Mouse (Mus musculus) hindbrain, embryonic 16.5 days (tissue): ENCODE results near the gene Atp6v0b. TPM values are rescaled to one million over a fixed set of nuclear protein-coding genes. Genes with fewer than 3 reads are reported as not detected.

Experiments used
- ATAC-seq: fragments of 200-750 bp; cut with Nextera tagmentation; 2 replicates; pipeline ENCODE4 v1.8.0; 2017; ENCODE audit warnings: moderate TSS enrichment, moderate library complexity
- H3K27ac ChIP-seq: fragments of 300-500 bp; sonication (generic); 2 replicates; pipeline ENCODE4 v1.5.1; 2014; ENCODE audit warnings: low read depth, mild to moderate bottlenecking, control low read depth, low read length, moderate library complexity
- H3K27me3 ChIP-seq: fragments of 300-500 bp; sonication (generic); replicated peaks from 2 replicates; pipeline ENCODE4 v1.6.1; 2014; ENCODE audit warnings: low read length; ENCODE audit not compliant: control insufficient read depth, insufficient read depth
- H3K36me3 ChIP-seq: fragments of 300-500 bp; sonication (generic); 2 replicates; pipeline ENCODE4 v1.6.1; 2014; ENCODE audit warnings: mild to moderate bottlenecking, low read length, moderate library complexity, mixed read lengths; ENCODE audit not compliant: control insufficient read depth, insufficient read depth
- H3K4me1 ChIP-seq: fragments of 300-500 bp; sonication (generic); 2 replicates; pipeline ENCODE4 v1.6.1; 2014; ENCODE audit warnings: low read depth, low read length; ENCODE audit not compliant: control insufficient read depth, insufficient read depth
- H3K4me2 ChIP-seq: fragments of 300-500 bp; sonication (generic); 2 replicates; pipeline ENCODE4 v1.6.1; 2014; ENCODE audit warnings: mild to moderate bottlenecking, low read length, control low read depth, moderate library complexity
- H3K4me3 ChIP-seq: fragments of 300-500 bp; sonication (generic); 2 replicates; pipeline ENCODE4 v1.5.1; 2014; ENCODE audit warnings: mild to moderate bottlenecking, low read length, control low read depth, moderate library complexity
- H3K9ac ChIP-seq: fragments of 300-500 bp; sonication (generic); 2 replicates; pipeline ENCODE4 v1.6.1; 2014; ENCODE audit warnings: low read depth, mild to moderate bottlenecking, control low read depth, low read length, moderate library complexity
- H3K9me3 ChIP-seq: fragments of 300-500 bp; sonication (generic); 2 replicates; pipeline ENCODE4 v1.6.1; 2014; ENCODE audit warnings: mild to moderate bottlenecking, low read length, moderate library complexity; ENCODE audit not compliant: control insufficient read depth
- WGBS: fragments of 180-500 bp; shearing (Covaris S2); extraction: QIAGEN DNeasy Blood & Tissue Kit; methylation state at CpG from one replicate; pipeline ENCODE4 v1.1.7; 2014; 5-methylcytosine and 5-hydroxymethylcytosine counted together
- polyA plus RNA-seq: library from polyadenylated mRNA; unstranded; fragments of >200 nt; fragmentation: Nextera tagmentation; extraction: Ambion mirVana; gene quantifications from 2 replicates; pipeline ENCODE4 v1.2.1, GENCODE M21; 2015

Atp6v0b gene
- polyA plus RNA-seq: 631 and 701 TPM in 2 replicates

- H3K4me3 ChIP-seq: peak within 1 kb of the TSS; percentile 94
- peak within 1 kb of the TSS; percentile 98 for H3K9ac ChIP-seq
- H3K27ac ChIP-seq: peak within 1 kb of the TSS; percentile 66
- no peaks in the 10 kb centered on the region for H3K9me3 ChIP-seq
- no peaks in the 10 kb centered on the region for H3K27me3 ChIP-seq
- WGBS: under 1% methylated on average over 36 of the region's 37 CpGs
- peaks cover 40% of the 10 kb centered on the region for H3K4me1 ChIP-seq
- H3K36me3 ChIP-seq: peaks cover 9% of the 10 kb centered on the region; the same call in 1 of the 2 replicates
- ATAC-seq: peak; percentile 83
- peak within 1 kb of the TSS; percentile 86 for H3K4me2 ChIP-seq
Observed at GRCm38 (mm10) chr4:117887133-117887532, at the start of gene Atp6v0b. Gene Atp6v0b (minus strand): TSS chr4:117887333.

- 88% methylated on average over 4 of the region's 4 CpGs for WGBS
- H3K36me3 ChIP-seq: peaks cover 2% of the 10 kb centered on the region; the same call in 1 of the 2 replicates
- no peak for ATAC-seq
- no peak overlapping the region for H3K4me3 ChIP-seq
- no peaks in the 10 kb centered on the region for H3K9me3 ChIP-seq
- H3K4me1 ChIP-seq: peaks cover 8% of the 10 kb centered on the region
- no peak overlapping the region for H3K4me2 ChIP-seq
- no peak overlapping the region for H3K27ac ChIP-seq
- peaks cover 8% of the 10 kb centered on the region; the same call in 1 of the 2 replicates for H3K27me3 ChIP-seq
- H3K9ac ChIP-seq: no peak overlapping the region
Observed at GRCm38 (mm10) chr4:117934081-117934480, 46.9 kb upstream of the Atp6v0b start.

- WGBS: 83% methylated on average over 5 of the region's 5 CpGs
- peaks cover 14% of the 10 kb centered on the region for H3K4me1 ChIP-seq
- H3K27me3 ChIP-seq: peaks cover 13% of the 10 kb centered on the region
- no peak overlapping the region for H3K4me3 ChIP-seq
- no peak overlapping the region for H3K27ac ChIP-seq
- no peak for ATAC-seq
- H3K36me3 ChIP-seq: peaks cover 2% of the 10 kb centered on the region; the same call in 1 of the 2 replicates
- H3K9me3 ChIP-seq: no peaks in the 10 kb centered on the region
- H3K9ac ChIP-seq: no peak overlapping the region
- no peak overlapping the region for H3K4me2 ChIP-seq
Observed at GRCm38 (mm10) chr4:117933248-117933647, 46.1 kb upstream of the Atp6v0b start.

- H3K9me3 ChIP-seq: no peaks in the 10 kb centered on the region
- H3K9ac ChIP-seq: peak within 1 kb of the TSS; percentile 44
- H3K4me3 ChIP-seq: peak within 1 kb of the TSS; percentile 32
- ATAC-seq: no peak
- H3K27ac ChIP-seq: no peak within 1 kb of the TSS
- peak within 1 kb of the TSS; percentile 63 for H3K4me2 ChIP-seq
- no peaks in the 10 kb centered on the region; the same call in 1 of the 2 replicates for H3K36me3 ChIP-seq
- peaks cover 20% of the 10 kb centered on the region for H3K4me1 ChIP-seq
- under 1% methylated on average over 31 of the region's 33 CpGs for WGBS
- H3K27me3 ChIP-seq: peaks cover 13% of the 10 kb centered on the region
Observed at GRCm38 (mm10) chr4:117929391-117929881, 42.3 kb upstream of the Atp6v0b start, which contains the start of gene Artn. Gene Artn (minus strand): TSS chr4:117929763.

GRCm38 (mm10) chr4:117928699-117929241, 41.6 kb upstream of the Atp6v0b start:
- Histone ChIP-seq H3K36me3 (no peaks in the 10 kb centered on the region; the same call in 1 of the 2 replicates), H3K4me3 (peak overlapping the region; percentile 32; the same call in 1 of the 2 replicates), H3K27me3 (peaks cover 13% of the 10 kb centered on the region), H3K4me2 (peak overlapping the region; percentile 63), H3K4me1 (peaks cover 20% of the 10 kb centered on the region), H3K9me3 (no peaks in the 10 kb centered on the region), H3K9ac (peak overlapping the region; percentile 44; the same call in 1 of the 2 replicates), H3K27ac (no peak overlapping the region)
- WGBS: 3% methylated on average over 13 of the region's 13 CpGs
- peak; percentile 10; the same call in 1 of the 2 replicates for ATAC-seq

GRCm38 (mm10) chr4:117928234-117928633, 41.1 kb upstream of the Atp6v0b start:
- Histone ChIP-seq H3K4me3 (no peak overlapping the region), H3K36me3 (no peaks in the 10 kb centered on the region; the same call in 1 of the 2 replicates), H3K9ac (no peak overlapping the region), H3K4me2 (0 out of 2 replicates have a peak overlapping the region, but pooled peaks have one; percentile 13), H3K27me3 (peaks cover 13% of the 10 kb centered on the region), H3K27ac (no peak overlapping the region), H3K4me1 (peaks cover 20% of the 10 kb centered on the region), H3K9me3 (no peaks in the 10 kb centered on the region)
- WGBS: 10% methylated on average over 6 of the region's 6 CpGs
- ATAC-seq: peak; percentile 44

- ATAC-seq: peak; percentile 78
- H3K36me3 ChIP-seq: no peaks in the 10 kb centered on the region
- no peaks in the 10 kb centered on the region for H3K9me3 ChIP-seq
- peaks cover 20% of the 10 kb centered on the region for H3K4me1 ChIP-seq
- peak overlapping the region; percentile 73 for H3K9ac ChIP-seq
- H3K27me3 ChIP-seq: peaks cover 15% of the 10 kb centered on the region
- H3K27ac ChIP-seq: no peak overlapping the region; the same call in 1 of the 2 replicates
- H3K4me3 ChIP-seq: peak overlapping the region; percentile 47
- H3K4me2 ChIP-seq: peak overlapping the region; percentile 82
- 2% methylated on average over 61 of the region's 71 CpGs for WGBS
Observed at GRCm38 (mm10) chr4:117926545-117927482, 39.7 kb upstream of the Atp6v0b start.

- peaks cover 10% of the 10 kb centered on the region; the same call in 1 of the 2 replicates for H3K27me3 ChIP-seq
- no peak overlapping the region for H3K27ac ChIP-seq
- ATAC-seq: no peak
- H3K9ac ChIP-seq: no peak overlapping the region
- H3K4me3 ChIP-seq: no peak overlapping the region
- 68% methylated on average over 5 of the region's 6 CpGs for WGBS
- H3K36me3 ChIP-seq: no peaks in the 10 kb centered on the region
- H3K4me2 ChIP-seq: no peak overlapping the region
- H3K9me3 ChIP-seq: no peaks in the 10 kb centered on the region
- H3K4me1 ChIP-seq: peaks cover 20% of the 10 kb centered on the region
Observed at GRCm38 (mm10) chr4:117924916-117925315, 37.8 kb upstream of the Atp6v0b start.
